Mouse (Mus musculus) lung, adult 2 months (tissue): ENCODE results near the gene Lsamp.

Experiments
- CTCF ChIP-seq: fragments of 200-500 bp; IDR thresholded peaks from 2 replicates; pipeline ENCODE4 v1.5.1; 2011; ENCODE audit warnings: mild to moderate bottlenecking, low read length, control low read depth; ENCODE audit not compliant: insufficient read depth
- POLR2A ChIP-seq: fragments of 200-500 bp; IDR thresholded peaks from 2 replicates; pipeline ENCODE4 v1.6.1; 2011; ENCODE audit warnings: low read depth, mild to moderate bottlenecking, control low read depth, low read length, borderline replicate concordance; ENCODE audit errors: extremely low read depth

DNA sequence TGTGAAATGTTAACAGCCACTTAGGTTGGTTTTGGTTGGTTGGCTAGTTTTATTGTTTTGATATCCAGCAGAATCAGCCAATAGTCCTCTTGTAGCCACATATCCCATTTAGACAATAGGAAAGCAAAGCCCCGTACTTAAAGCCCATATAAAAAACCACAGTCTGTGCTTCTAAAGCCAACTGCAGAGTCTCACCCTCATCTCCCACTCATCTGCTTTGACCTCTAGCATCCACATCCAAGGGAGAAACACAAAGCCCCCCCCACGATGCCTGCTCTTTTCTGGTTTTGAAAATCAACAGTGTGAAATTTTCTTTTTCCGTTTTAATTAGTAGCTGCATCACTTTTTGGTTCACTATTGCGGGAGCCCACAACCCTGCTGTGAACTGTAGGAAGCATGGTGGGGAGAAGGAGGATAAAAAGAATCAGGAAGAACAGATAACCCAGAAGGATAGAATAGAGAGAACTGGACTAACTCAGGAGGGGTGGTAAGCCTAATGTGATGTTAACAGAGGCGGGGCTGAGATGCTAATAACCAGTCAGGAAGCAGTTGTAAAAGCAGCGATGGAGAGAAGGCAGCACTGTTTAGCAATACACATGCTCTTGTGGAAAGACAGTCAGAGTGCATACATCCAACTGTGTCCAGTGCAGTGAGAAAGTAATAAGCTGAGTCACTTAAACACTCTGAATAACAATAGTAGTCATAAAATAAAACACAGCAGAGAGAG lies 2165.2 kb downstream of the Lsamp start:
- TF ChIP-seq CTCF: no peak
- TF ChIP-seq POLR2A: no peak
